Mouse (Mus musculus): ENCODE results near the gene E130308A19Rik.
"Not testable (repeated sequence)": the region's sequence is repeated elsewhere in the genome, so short reads cannot be mapped to it uniquely, and the experiment has no call there.

E130308A19Rik gene

DNA sequence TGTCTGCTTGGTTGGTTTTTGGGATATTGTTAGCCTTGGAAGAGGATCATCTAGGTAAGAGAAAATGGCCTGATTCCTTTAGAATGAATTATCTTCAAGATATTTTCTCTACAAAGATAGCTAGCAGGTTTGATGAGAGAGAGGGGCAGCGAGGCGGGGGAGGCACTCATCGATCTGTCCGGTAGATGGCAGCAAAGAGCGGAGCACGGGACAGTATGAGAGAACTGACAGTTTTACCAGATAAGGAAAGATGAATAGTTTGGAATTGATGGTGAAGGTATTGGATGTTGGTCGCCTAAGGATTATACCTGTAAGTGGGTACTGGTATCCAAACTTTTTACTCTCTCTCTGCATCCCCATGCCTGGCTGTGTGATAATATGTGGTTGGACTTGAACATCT, 160.7 kb downstream of the E130308A19Rik start:
- peak; percentile 87 for DNase-seq (ENCODE audit: low spot score)

DNA sequence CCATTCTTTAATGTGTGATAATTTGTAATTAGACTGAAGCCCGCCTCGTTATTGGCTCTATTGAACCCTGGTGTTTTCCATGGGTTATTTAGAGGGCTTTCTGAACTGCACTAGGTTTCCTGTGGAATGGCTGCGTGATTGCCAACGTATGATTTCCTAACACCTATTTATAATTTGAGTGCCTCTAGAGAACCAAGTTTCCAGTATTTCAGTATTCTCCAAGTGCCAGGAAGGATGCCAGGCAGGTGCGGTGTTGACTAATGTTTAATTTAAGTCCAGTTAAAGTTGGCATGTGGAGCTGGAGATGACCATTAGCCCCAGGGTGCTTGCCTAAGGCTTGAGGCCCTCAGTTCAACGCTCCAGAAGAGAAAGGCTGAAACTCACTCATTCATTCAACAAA, 161.1 kb downstream of the E130308A19Rik start:
- no peak for DNase-seq (ENCODE audit: low spot score)

DNA sequence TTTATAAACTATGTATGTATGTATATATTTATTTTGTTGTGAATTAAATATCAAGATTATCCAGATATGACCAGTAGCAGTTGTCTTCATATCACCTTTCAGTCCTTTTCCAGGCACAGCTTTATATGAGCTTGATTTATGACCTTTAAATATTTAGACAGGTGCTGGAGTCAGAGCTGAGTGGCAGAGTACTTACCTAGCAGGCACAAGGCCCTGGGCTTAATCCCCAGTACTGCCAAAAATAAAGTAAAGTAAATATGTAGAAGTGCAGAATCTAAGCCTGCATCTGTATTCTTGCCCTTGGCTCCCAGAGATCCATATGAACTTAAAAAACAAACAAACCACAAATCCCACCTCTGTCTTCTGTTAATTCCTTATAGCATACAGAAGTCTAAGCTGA, 163.0 kb downstream of the E130308A19Rik start:
- no peak for DNase-seq (ENCODE audit: low spot score)

DNA sequence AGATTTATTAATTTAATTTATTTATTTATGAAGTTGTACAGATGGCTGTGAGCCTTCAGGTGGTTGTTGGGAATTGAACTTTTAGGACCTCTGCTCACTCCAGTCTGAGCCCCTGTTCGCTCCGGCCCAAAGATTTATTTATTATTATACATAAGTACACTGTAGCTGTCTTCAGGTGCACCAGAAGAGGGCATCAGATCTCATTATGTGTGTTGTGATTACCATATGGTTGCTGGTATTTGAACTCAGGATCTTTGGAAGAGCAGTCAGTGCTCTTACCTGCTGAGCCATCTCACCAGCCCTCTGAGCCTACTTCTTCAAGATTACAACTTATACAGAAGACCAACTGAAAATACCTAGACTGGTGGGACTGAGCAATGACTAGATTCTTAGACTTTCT, 167.6 kb downstream of the E130308A19Rik start:
- DNase-seq (ENCODE audit: low spot score): not testable (repeated sequence)

DNA sequence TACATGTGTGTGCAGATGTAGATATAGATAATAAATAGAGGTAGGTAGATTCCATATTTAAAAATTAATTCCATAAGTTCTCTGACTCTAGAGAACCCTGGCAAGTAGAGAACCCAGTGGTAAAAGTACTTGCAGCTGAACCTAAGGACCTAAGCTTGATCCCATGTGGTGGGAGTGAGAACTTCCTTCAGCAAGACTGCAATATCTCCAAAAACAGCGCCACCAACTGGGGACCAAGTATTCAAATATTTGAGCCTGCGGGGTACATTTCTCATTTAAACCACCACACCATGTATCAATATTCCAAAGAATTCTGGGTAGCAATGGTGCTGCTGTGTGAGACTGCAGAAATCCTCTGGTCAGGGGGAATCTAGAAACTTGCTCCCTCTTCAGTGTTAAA, 168.1 kb downstream of the E130308A19Rik start:
- DNase-seq (ENCODE audit: low spot score): no peak

DNA sequence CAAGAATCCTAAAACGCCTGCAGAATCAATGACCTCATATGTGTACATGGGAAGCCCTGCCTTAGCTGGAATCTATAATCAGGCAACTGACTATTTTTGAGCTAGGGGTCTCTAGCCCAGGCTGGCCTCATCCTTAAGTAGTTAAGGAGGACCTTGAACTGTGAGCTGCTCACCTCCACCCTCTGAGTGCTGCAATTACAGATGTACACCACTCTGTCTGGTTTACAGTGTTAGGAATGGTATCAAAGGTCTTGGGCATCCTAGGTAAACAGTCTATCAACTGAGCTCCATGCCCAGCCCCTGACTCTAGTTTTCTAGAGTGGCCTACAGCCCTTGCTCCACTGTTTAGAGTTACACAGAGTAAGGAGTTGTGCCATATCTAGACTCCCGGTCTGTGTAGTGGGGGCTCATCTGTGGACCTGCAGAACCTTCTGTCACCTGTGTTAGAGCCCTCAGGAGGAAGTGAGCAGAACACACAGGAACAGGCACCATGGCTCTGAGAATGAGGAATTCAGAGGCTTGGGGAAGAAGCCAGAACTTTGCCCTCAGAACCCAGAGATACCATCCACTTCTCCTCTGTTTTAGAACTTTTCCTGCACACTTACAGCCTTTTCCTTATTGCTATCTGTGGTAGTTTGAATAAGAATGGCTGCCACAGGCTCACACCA, 169.9 kb downstream of the E130308A19Rik start:
- DNase-seq (ENCODE audit: low spot score): no peak

DNA sequence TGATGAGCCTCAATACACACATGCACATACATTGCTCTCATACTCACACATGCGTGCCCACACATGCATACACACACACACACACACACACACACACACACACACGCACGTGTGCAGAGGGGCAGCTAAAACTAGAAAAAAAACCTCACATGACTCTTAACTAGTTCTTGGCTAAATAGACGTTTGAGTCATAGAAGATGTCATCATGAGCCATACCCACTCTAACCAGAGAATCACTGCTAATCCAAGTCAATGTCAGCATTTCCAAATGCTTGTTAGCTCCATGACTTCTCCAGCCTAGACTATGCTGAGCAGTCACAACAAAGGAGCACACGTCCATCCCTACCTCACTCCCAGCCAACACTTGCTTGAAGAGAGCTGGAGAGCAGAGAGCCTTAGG, 174.2 kb downstream of the E130308A19Rik start:
- no peak for DNase-seq (ENCODE audit: low spot score)

DNA sequence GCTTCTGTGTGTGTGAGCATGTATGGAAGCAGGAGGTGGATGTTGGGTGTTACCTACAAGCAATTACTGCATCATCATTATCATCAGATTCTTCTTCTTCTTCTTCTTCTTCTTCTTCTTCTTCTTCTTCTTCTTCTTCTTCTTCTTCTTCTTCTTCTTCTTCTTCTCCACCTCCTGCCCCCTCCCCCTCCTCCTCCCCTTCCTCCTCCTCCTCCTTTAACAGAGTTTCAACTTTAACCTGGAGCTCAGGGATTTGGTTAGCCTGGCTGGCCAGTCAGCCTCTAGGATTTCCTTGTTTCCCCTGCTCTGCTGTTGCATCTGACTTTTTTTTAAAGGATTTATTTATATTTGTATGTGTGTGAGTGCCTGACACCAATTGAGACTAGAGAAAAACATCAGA, 175.5 kb downstream of the E130308A19Rik start, which contains the start of gene Inip:
Gene Inip, minus strand, starts transcription at position 101 of the 400 bp plus-strand sequence.
- no peak for DNase-seq (ENCODE audit: low spot score)

DNA sequence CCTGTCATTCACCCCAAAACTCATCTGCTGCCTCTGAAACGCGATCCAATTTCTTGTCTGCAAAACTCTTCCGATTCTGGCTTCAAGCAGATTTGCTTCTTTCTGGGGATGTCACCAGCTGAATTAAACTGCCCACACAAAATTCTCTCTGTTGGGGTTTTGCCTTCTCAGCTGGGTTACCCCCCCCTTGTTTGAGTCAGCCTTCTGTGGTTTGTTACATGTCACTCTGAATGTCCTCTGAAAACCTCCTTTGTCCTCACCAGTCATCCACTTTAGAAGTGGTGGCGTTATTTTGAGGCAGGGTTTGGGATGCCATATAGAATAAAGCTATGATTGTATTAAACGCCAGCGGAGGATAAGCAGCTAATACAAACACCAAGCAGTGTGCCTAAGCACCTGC, 176.1 kb downstream of the E130308A19Rik start:
- no peak for DNase-seq (ENCODE audit: low spot score)

DNA sequence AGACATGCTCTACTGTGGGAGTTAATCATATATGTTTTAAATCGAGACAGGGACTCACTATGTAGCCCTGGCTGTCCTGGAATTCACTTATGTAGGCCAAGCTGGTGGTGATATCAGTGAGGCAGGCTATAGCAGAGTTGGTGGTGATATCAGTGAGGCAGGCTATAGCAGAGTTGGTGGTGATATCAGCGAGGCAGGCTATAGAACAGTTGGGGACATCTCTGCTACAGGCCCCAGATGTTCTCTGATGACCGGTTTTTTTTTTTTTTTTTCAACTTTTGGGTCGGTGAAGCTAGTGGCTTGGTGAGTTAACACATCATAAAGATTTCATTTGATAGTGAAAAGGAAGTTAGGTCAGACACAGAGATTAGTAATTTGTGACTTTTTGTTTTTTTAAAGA, 176.8 kb downstream of the E130308A19Rik start:
- DNase-seq (ENCODE audit: low spot score): no peak

DNA sequence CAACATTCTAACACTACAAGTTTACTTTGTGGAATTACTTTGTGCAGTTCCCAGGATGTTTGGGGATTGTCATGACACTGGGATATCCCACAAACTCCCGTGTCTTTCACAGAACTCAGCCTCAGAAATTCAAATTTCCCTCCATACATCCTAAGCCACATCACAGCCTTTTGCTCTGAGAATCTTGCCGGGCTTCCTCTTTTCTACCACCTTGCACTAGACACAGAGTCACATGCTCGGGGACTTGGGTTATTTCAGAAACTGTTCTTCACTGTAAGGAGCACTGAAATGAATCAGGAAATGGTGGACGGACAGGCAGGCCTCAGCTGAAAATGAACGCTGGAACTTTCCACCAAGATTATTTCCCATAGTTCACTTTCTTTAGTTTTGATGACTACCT, 177.3 kb downstream of the E130308A19Rik start:
- DNase-seq (ENCODE audit: low spot score): no peak

DNA sequence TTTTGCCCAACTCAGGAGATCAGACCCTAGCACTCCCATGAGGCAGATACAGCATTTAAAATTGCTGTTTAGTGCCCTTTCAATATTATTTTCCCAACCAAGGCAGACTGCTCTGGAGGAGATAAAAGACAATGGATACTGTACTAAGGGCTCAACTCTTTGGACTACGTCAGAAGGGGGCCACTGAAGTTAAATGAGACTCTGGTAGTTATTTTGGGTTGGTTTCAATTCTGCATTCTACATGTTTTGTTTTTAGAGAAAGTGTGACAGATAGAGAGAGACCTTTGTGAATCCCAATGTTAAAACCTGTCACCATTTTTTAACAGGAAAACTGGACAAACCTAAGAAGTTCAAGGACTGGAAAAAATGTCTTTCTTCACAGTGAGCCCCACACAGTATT, 178.7 kb downstream of the E130308A19Rik start:
- DNase-seq (ENCODE audit: low spot score): no peak

DNA sequence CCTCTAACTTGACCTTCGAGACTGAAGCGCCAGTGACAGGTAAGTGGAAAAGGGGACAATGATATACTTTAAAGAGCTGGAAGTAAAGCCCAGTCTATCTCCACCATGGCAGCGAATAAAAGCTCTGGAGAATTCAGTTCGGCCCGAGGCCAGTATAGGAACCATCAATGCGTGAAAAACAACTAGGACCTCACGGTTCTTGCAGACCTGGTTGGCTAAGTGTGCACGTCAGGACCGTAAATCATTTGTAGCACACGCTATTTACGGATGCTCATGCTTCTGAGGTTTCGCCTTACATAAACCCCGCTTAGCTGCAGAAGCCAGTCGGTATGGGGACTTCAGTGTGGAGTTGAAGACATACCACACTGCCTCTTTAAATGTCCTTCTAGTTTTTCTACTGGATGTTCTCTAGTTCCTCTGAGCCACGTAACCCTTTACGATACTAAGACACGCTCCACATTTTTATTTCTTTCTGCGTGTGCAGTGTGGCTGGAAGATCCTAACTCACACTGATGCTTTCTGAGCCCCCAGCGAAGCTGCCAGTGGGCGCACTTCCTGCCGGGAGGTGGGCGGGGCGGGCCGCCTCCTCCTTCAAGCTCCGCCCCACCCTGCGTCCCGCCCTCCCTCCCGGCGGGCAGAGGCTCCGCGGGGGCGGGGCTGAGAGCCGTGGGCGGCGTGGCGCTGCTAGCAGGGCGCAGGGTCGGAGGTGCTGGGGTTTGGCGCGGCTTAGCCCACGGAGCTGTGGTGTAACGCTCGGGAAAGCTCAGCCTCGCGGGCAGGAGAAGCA, 179.4 kb downstream of the E130308A19Rik start, which contains the start of gene Snx30:
Gene Snx30, plus strand, starts transcription at position 660 of the 787 bp plus-strand sequence.
- peak; percentile 95 for DNase-seq (ENCODE audit: low spot score)

DNA sequence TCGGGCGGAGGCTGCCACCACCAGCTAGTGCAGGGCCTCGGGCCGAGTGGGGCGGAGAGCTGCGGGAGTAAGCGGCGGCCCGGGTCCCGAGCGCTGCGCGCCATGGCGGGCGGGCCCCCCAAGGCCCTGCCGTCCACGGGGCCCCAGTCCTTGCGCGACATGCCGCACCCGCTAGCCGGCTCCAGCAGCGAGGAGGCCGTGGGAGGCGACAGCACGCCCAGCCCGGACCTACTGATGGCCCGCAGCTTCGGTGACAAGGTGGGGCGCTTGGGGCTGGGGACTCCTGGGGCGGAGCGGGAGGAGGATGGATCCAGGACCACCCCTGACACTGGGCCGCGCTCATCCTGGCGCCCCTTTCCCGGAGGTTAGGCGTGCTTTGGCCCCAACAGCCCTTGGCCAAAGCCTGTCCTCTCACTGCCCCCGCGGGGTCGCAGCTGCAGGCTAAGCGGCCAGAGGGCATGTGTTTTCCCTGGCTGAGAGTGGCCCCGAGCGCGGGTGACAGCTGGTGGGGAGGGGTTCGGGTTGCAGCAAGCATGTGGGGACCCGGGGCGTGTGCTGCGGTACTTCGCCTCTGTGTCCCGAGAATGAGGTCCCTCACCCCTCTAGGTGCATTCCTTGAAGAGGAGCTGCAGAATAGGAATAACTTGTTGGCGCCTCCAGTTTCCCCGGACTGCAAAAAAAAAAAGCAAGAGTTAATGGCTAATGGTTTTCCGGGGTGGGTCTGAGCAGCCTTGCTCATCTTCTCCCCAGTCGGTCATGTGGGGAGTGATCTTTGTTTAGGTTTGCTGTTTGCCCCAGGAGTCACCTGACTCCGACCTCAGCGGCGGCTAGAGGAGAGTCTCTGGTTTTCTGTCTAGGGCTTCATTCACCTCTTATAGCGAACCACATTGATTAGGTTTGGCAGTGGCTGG, 180.2 kb downstream of the E130308A19Rik start:
- DNase-seq (ENCODE audit: low spot score): peak; percentile 57

DNA sequence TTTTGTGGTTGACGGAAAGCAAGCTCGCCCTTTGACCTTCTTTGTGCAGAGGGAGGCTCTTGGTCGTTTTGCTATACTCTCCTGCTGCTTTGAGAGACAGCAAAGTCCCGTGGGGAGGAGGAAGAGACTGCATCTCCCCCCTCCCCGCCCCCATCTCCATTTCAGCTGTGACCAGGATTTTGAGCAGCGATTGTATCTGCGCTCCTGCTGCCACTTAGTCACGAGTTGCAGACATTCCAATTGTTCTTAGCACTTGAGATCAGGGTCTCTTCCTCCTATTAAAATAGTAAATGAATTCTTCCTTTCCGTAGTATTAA, 180.8 kb downstream of the E130308A19Rik start:
- no peak for DNase-seq (ENCODE audit: low spot score)

DNA sequence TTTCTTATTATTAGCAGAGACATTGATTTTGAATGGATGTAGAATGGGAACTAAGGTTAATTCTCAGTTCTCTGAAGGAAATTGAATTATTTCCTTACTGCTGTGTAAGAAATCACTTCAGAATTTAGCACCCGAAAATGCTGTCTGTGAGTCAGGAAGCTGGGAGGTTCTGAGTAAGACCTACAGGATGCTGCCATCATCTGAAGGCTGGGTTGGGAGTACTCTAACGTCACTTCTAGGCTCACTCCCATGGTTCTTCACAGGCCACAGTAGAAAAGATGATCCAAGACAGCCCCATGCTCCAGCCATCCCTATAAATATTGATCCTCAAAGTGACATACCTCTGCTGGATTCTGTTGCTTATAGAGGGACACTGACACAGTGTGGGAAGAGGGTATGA, 181.5 kb downstream of the E130308A19Rik start:
- no peak for DNase-seq (ENCODE audit: low spot score)

DNA sequence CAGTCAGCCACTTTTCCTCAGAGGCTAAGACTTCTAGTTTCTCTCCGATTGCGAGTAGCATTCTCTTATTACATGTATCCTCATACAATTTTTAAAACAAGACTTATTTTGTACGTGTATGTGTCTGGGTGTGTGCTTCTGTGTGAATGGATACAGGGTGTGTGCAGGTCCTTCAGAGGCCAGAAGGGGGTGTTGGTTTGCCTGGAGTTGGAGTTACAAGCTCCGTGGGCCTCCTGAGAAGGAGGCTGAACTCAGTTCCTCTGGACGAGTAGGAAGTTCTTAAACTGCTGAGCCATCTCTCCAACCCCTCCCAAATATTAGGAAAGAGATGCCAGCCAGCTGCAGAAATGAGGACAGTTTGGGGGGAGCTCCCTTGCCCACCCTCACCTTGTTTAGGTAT, 182.4 kb downstream of the E130308A19Rik start:
- no peak for DNase-seq (ENCODE audit: low spot score)
